19 mouse cellular contexts compared by ENCODE assay signal in the genomic region with DNA sequence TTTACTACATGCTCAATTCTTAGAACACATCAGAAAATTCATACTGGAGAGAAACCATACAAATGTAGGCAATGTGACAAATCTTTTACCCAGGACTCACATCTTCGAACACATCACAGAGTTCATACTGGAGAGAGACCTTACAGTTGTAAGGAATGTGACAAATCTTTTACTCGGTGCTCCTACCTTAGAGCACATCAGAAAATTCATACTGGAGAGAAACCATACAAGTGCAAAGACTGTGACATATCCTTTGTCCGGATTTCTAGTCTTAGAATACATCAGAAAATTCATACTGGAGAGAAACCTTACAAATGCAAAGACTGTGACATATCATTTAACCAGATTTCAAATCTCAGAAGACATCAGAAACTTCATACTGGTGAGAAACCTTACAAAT. TPM values are rescaled to one million over a fixed set of nuclear protein-coding genes. Genes with fewer than 3 reads are reported as not detected.
DNase-seq lines count a peak whose midpoint lies in the region; ATAC-seq and TF ChIP-seq lines count a peak whose summit lies in the region.
"Had no signal": no experiment of that assay in that cellular context is flagged by ENCODE, and none has a peak within 500 bp of the region (broad histone marks: within the 10 kb centered on the region; RNA-seq: fewer than 3 reads in every experiment).

A gene (plus strand): TSS at position 301 of the 400 bp plus-strand sequence.

- H3K4me2 ChIP-seq in hindbrain, embryonic 13.5 days: no peak within 1 kb of the TSS
- H3K4me2 ChIP-seq in midbrain, embryonic 13.5 days (replicated peaks): no peak within 1 kb of the TSS
- H3K4me2 ChIP-seq: limb, embryonic 13.5 days had no signal

- no peaks in the 10 kb centered on the region for H3K4me1 ChIP-seq in bone marrow, adult 2 months (ENCODE audit: control insufficient read depth, insufficient read depth, low read length)
- no peaks in the 10 kb centered on the region for H3K4me1 ChIP-seq in hindbrain, embryonic 13.5 days (replicated peaks)
- H3K4me1 ChIP-seq in midbrain, embryonic 13.5 days (replicated peaks): no peaks in the 10 kb centered on the region
- H3K4me1 ChIP-seq: heart, embryonic 10.5 days; limb, embryonic 13.5 days had no signal

- no peak within 1 kb of the TSS for H3K4me3 ChIP-seq in bone marrow, adult 2 months (replicated peaks; ENCODE audit: control insufficient read depth, low read depth, low read length)
- no peak within 1 kb of the TSS for H3K4me3 ChIP-seq in hindbrain, embryonic 13.5 days
- no peak within 1 kb of the TSS for H3K4me3 ChIP-seq in midbrain, embryonic 13.5 days (replicated peaks)
- H3K4me3 ChIP-seq: gastrocnemius, adult 2 months; heart, embryonic 10.5 days; limb, embryonic 13.5 days had no signal

- peaks cover 56% of the 10 kb centered on the region for H3K36me3 ChIP-seq in hindbrain, embryonic 13.5 days
- H3K36me3 ChIP-seq in midbrain, embryonic 13.5 days: peaks cover 45% of the 10 kb centered on the region

- no peak for TF ChIP-seq POLR2A in bone marrow, adult 2 months (IDR thresholded peaks at IDR 0.05; ENCODE audit: borderline replicate concordance, control insufficient read depth, low read depth, low read length)

- no peak within 1 kb of the TSS for H3K9ac ChIP-seq in hindbrain, embryonic 13.5 days
- no peak within 1 kb of the TSS for H3K9ac ChIP-seq in midbrain, embryonic 13.5 days (replicated peaks)
- H3K9ac ChIP-seq: limb, embryonic 13.5 days had no signal

- no peak for DNase-seq in Patski (ENCODE audit: low read depth, low spot score)
- DNase-seq in spleen, postnatal 10 days (ENCODE audit: low spot score in 2 of 2): no peak
- no peak for DNase-seq in embryo, embryonic 11 days
- no peak for DNase-seq in testis, postnatal 14 days (ENCODE audit: low spot score)
- no peak for DNase-seq in adrenal gland, adult 2 months
- DNase-seq: cerebellum, adult 11 months; gastrocnemius, adult 2 months; heart, postnatal 14 days; kidney, postnatal 14 days; lung, postnatal 14 days; thymus, postnatal 4 days had no signal

- in situ Hi-C loops in Patski (cut with MboI; ENCODE audit: low pct_unique_long_range_greater_than_20kb): no loop called here

- POLR2A ChIA-PET in Patski (lab: Charles Lee): no interaction called here

- 83% methylated on average over 3 of the region's 3 CpGs for WGBS in bone marrow, adult 2 months
- WGBS in hindbrain, embryonic 13.5 days: 95% methylated on average over 3 of the region's 3 CpGs
- 96% methylated on average over 3 of the region's 3 CpGs for WGBS in midbrain, embryonic 13.5 days

- no peak within 1 kb of the TSS for H3K27ac ChIP-seq in bone marrow, adult 2 months (ENCODE audit: control insufficient read depth, insufficient read depth, low read depth, low read length, poor library complexity)
- no peak within 1 kb of the TSS for H3K27ac ChIP-seq in hindbrain, embryonic 13.5 days
- no peak within 1 kb of the TSS for H3K27ac ChIP-seq in midbrain, embryonic 13.5 days
- H3K27ac ChIP-seq: gastrocnemius, adult 2 months; heart, embryonic 10.5 days; limb, embryonic 13.5 days; stomach, postnatal 0 days had no signal

- H3K9me3 ChIP-seq in hindbrain, embryonic 13.5 days: no peaks in the 10 kb centered on the region
- no peaks in the 10 kb centered on the region for H3K9me3 ChIP-seq in midbrain, embryonic 13.5 days
- H3K9me3 ChIP-seq: heart, embryonic 10.5 days; limb, embryonic 13.5 days had no signal

- CTCF ChIA-PET in Patski (lab: Charles Lee): no interaction called here

- no peak for ATAC-seq in Patski
- no peak for ATAC-seq in hindbrain, embryonic 13.5 days (ENCODE audit: low FRiP score)
- ATAC-seq in midbrain, embryonic 13.5 days: no peak
- ATAC-seq: intestine, postnatal 0 days had no signal

- TF ChIP-seq CTCF in Patski (IDR thresholded peaks at IDR 0.05): no peak
- TF ChIP-seq CTCF in bone marrow, adult 2 months (IDR thresholded peaks at IDR 0.05; ENCODE audit: control insufficient read depth, insufficient read depth, low read length): no peak

- H3K27me3 ChIP-seq in Patski: no peaks in the 10 kb centered on the region
- H3K27me3 ChIP-seq in hindbrain, embryonic 13.5 days: no peaks in the 10 kb centered on the region
- no peaks in the 10 kb centered on the region for H3K27me3 ChIP-seq in midbrain, embryonic 13.5 days
- H3K27me3 ChIP-seq: limb, embryonic 13.5 days had no signal

RNA-seq across cellular contexts. Expression of the gene that starts here (rescaled TPM):
- 14.7 TPM for polyA plus RNA-seq in Patski (2021)
- 15.0 and 28.9 TPM in 2 replicates for polyA plus RNA-seq in bone marrow, adult 2 months (2011; ENCODE audit: insufficient read depth, insufficient read length, low replicate concordance, missing spikeins)
- polyA plus RNA-seq in hindbrain, embryonic 13.5 days (2015; fragmentation: Nextera tagmentation; extraction: Ambion mirVana): 16.8 and 21.3 TPM in 2 replicates
- polyA plus RNA-seq in midbrain, embryonic 13.5 days (2015; fragmentation: Nextera tagmentation; extraction: Ambion mirVana): 18.5 and 23.8 TPM in 2 replicates
- 1 to 10 TPM; 3.9 to 7.2 TPM for total RNA-seq in adrenal gland, adult 2 months (2021)
- polyA plus RNA-seq in adrenal gland, adult 2 months (2012; rRNA removed): not detected in 2 replicates
- total RNA-seq: gastrocnemius, adult 2 months had no signal
- polyA plus RNA-seq: spleen, adult 2 months had no signal

Comparison
In these comparisons a context has a peak if more than half of its experiments do, and no peak if none do; other contexts are left out.
1. RNA of the gene that starts here (polyA plus RNA-seq): 15.0 to 28.9 TPM in bone marrow, adult 2 months, 18.5 to 23.8 TPM in midbrain, embryonic 13.5 days, 16.8 to 21.3 TPM in hindbrain, embryonic 13.5 days and 14.7 TPM in Patski (single experiment); not detected in adrenal gland, adult 2 months; every median in the first group is over 10 times any median in the second.